Mouse (Mus musculus) liver, embryonic 11.5 days (tissue): ENCODE measurements around the gene Med16. TPM values are rescaled to one million over a fixed set of nuclear protein-coding genes. Genes with fewer than 3 reads are reported as not detected.
A peak's percentile ranks its signal among the peaks of the same experiment; 100 is the strongest.

Experiments
- ATAC-seq: fragments of 200-750 bp; cut with Nextera tagmentation; replicated peaks from 2 replicates; pipeline ENCODE4 v1.8.0; 2017; ENCODE audit warnings: moderate number of reproducible peaks, mild to moderate bottlenecking, moderate TSS enrichment, moderate library complexity; ENCODE audit not compliant: low FRiP score
- DNase-seq: peaks from one replicate; pipeline ENCODE4 v3.0.0-alpha.2; 2017; ENCODE audit warnings: low spot score
- H3K27ac ChIP-seq: fragments of 300-500 bp; sonication (generic); 2 replicates; pipeline ENCODE4 v1.5.1; 2014; ENCODE audit warnings: mild to moderate bottlenecking, low read depth, low read length, control low read depth
- H3K27me3 ChIP-seq: fragments of 300-500 bp; sonication (generic); replicated peaks from 2 replicates; pipeline ENCODE4 v1.6.1; 2014; ENCODE audit warnings: low read length, mixed read lengths; ENCODE audit not compliant: control insufficient read depth, insufficient read depth
- H3K36me3 ChIP-seq: fragments of 300-500 bp; sonication (generic); 2 replicates; pipeline ENCODE4 v1.6.1; 2014; ENCODE audit warnings: mild to moderate bottlenecking, low read length, moderate library complexity, mixed read lengths; ENCODE audit not compliant: control insufficient read depth, insufficient read depth
- H3K4me1 ChIP-seq: fragments of 300-500 bp; sonication (generic); replicated peaks from 2 replicates; pipeline ENCODE4 v1.6.1; 2014; ENCODE audit warnings: low read length, mixed read lengths; ENCODE audit not compliant: control insufficient read depth, insufficient read depth
- H3K4me2 ChIP-seq: fragments of 300-500 bp; sonication (generic); 2 replicates; pipeline ENCODE4 v1.6.1; 2014; ENCODE audit warnings: mild to moderate bottlenecking, control low read depth, moderate library complexity
- H3K4me3 ChIP-seq: fragments of 300-500 bp; sonication (generic); 2 replicates; pipeline ENCODE4 v1.5.1; 2014; ENCODE audit warnings: low read depth, low read length, control low read depth
- H3K9ac ChIP-seq: fragments of 300-500 bp; sonication (generic); 2 replicates; pipeline ENCODE4 v1.6.1; 2014; ENCODE audit warnings: low read depth, low read length, control low read depth
- H3K9me3 ChIP-seq: fragments of 300-500 bp; sonication (generic); 2 replicates; pipeline ENCODE4 v1.6.1; 2016; ENCODE audit warnings: low read length, inconsistent platforms, mixed read lengths; ENCODE audit not compliant: control insufficient read depth
- WGBS: fragments of 180-500 bp; shearing (Covaris S2); extraction: QIAGEN DNeasy Blood & Tissue Kit; methylation state at CpG from one replicate; pipeline ENCODE4 v1.1.7; 2014; 5-methylcytosine and 5-hydroxymethylcytosine counted together
- polyA plus RNA-seq: library from polyadenylated mRNA; unstranded; fragments of >200 nt; fragmentation: Nextera tagmentation; extraction: Ambion mirVana; gene quantifications from 2 replicates; pipeline ENCODE4 v1.2.1, GENCODE M21; 2014

Gene Med16
- polyA plus RNA-seq, 1 experiment from 2014 or later: 32.6 TPM

- H3K4me2 ChIP-seq: peak overlapping the region; percentile 97
- DNase-seq (no peak), ATAC-seq (no peak)
- peak overlapping the region; percentile 82 for H3K4me3 ChIP-seq
- H3K4me1 ChIP-seq: peaks cover 56% of the 10 kb centered on the region
- no peaks in the 10 kb centered on the region for H3K9me3 ChIP-seq
- H3K36me3 ChIP-seq: peaks cover 3% of the 10 kb centered on the region; the same call in 1 of the 2 replicates
- WGBS: 51% methylated on average over 7 of the region's 7 CpGs
- peaks cover 27% of the 10 kb centered on the region for H3K27me3 ChIP-seq
- H3K27ac ChIP-seq: peak overlapping the region; percentile 72
- peak overlapping the region; percentile 15 for H3K9ac ChIP-seq
Measured at GRCm38 (mm10) chr10:79914948-79915596, 6.3 kb upstream of the Med16 start.

GRCm38 (mm10) chr10:79914131-79914947 is 5.6 kb upstream of the Med16 start:
- H3K4me1 ChIP-seq: peaks cover 53% of the 10 kb centered on the region
- no peak for DNase-seq
- H3K4me2 ChIP-seq: peak overlapping the region; percentile 97
- 29% methylated on average over 9 of the region's 11 CpGs for WGBS
- H3K27ac ChIP-seq: peak overlapping the region; percentile 72
- peak overlapping the region; percentile 15 for H3K9ac ChIP-seq
- peak overlapping the region; percentile 82 for H3K4me3 ChIP-seq
- no peaks in the 10 kb centered on the region for H3K9me3 ChIP-seq
- peak; percentile 77 for ATAC-seq
- peaks cover 3% of the 10 kb centered on the region; the same call in 1 of the 2 replicates for H3K36me3 ChIP-seq
- H3K27me3 ChIP-seq: peaks cover 20% of the 10 kb centered on the region

GRCm38 (mm10) chr10:79912412-79912811 is 3.7 kb upstream of the Med16 start:
- Histone ChIP-seq H3K4me3 (no peak overlapping the region), H3K4me2 (no peak overlapping the region), H3K9ac (no peak overlapping the region), H3K27ac (no peak overlapping the region), H3K36me3 (peaks cover 3% of the 10 kb centered on the region; the same call in 1 of the 2 replicates), H3K27me3 (peaks cover 1% of the 10 kb centered on the region), H3K4me1 (peaks cover 43% of the 10 kb centered on the region), H3K9me3 (no peaks in the 10 kb centered on the region)
- no peak for DNase-seq
- no peak for ATAC-seq
- 67% methylated on average over 20 of the region's 20 CpGs for WGBS

- DNase-seq: no peak
- Histone ChIP-seq H3K36me3 (peaks cover 14% of the 10 kb centered on the region), H3K27me3 (no peaks in the 10 kb centered on the region), H3K9ac (no peak within 1 kb of the TSS), H3K4me2 (no peak within 1 kb of the TSS), H3K27ac (peak within 1 kb of the TSS; percentile 56), H3K4me3 (no peak within 1 kb of the TSS), H3K4me1 (peaks cover 30% of the 10 kb centered on the region), H3K9me3 (no peaks in the 10 kb centered on the region)
- WGBS: 95% methylated on average over 4 of the region's 4 CpGs
- no peak for ATAC-seq
Measured at GRCm38 (mm10) chr10:79910556-79910955, 1.8 kb upstream of the Med16 start, which contains the start of gene Gm26602. Gm26602 (plus strand) TSS chr10:79910856.

GRCm38 (mm10) chr10:79909092-79909922 is 584 bp upstream of the Med16 start:
- 25% methylated on average over 14 of the region's 14 CpGs for WGBS
- Histone ChIP-seq H3K9ac (peak overlapping the region; percentile 4; the same call in 1 of the 2 replicates), H3K4me2 (peak overlapping the region; percentile 33), H3K4me1 (peaks cover 17% of the 10 kb centered on the region), H3K4me3 (peak overlapping the region; percentile 73; the same call in 1 of the 2 replicates), H3K27ac (peak overlapping the region; percentile 56), H3K36me3 (peaks cover 24% of the 10 kb centered on the region), H3K9me3 (no peaks in the 10 kb centered on the region), H3K27me3 (no peaks in the 10 kb centered on the region)
- peak; percentile 62 for ATAC-seq
- DNase-seq: peak; percentile 68

GRCm38 (mm10) chr10:79907415-79907814 is 1.3 kb downstream of the Med16 start:
- Histone ChIP-seq H3K4me1 (peaks cover 8% of the 10 kb centered on the region), H3K4me2 (peak overlapping the region; percentile 68; the same call in 1 of the 2 replicates), H3K27ac (no peak overlapping the region), H3K4me3 (no peak overlapping the region), H3K36me3 (peaks cover 28% of the 10 kb centered on the region), H3K9ac (0 out of 2 replicates have a peak overlapping the region, but pooled peaks have one; percentile 22), H3K27me3 (no peaks in the 10 kb centered on the region), H3K9me3 (no peaks in the 10 kb centered on the region)
- ATAC-seq (no peak), DNase-seq (no peak)
- 88% methylated on average over 10 of the region's 10 CpGs for WGBS

- Histone ChIP-seq H3K4me2 (no peak overlapping the region), H3K9me3 (no peaks in the 10 kb centered on the region), H3K4me3 (no peak overlapping the region), H3K36me3 (peaks cover 31% of the 10 kb centered on the region), H3K27me3 (no peaks in the 10 kb centered on the region), H3K4me1 (peaks cover 8% of the 10 kb centered on the region), H3K9ac (no peak overlapping the region), H3K27ac (no peak overlapping the region)
- no peak for DNase-seq
- 92% methylated on average over 9 of the region's 9 CpGs for whole genome bisulfite sequencing
- ATAC-seq: no peak
Measured at GRCm38 (mm10) chr10:79906712-79907111, 2.0 kb downstream of the Med16 start.

- Histone ChIP-seq H3K9ac (no peak overlapping the region), H3K27ac (no peak overlapping the region), H3K36me3 (peaks cover 38% of the 10 kb centered on the region), H3K4me2 (no peak overlapping the region), H3K4me1 (peaks cover 6% of the 10 kb centered on the region), H3K4me3 (no peak overlapping the region), H3K27me3 (no peaks in the 10 kb centered on the region), H3K9me3 (no peaks in the 10 kb centered on the region)
- ATAC-seq (no peak), DNase-seq (no peak)
- 68% methylated on average over 2 of the region's 2 CpGs for WGBS
Measured at GRCm38 (mm10) chr10:79900951-79901410, 7.7 kb downstream of the Med16 start.
